Comparison of ENCODE assay signal across 9 mouse cellular contexts in the genomic region with DNA sequence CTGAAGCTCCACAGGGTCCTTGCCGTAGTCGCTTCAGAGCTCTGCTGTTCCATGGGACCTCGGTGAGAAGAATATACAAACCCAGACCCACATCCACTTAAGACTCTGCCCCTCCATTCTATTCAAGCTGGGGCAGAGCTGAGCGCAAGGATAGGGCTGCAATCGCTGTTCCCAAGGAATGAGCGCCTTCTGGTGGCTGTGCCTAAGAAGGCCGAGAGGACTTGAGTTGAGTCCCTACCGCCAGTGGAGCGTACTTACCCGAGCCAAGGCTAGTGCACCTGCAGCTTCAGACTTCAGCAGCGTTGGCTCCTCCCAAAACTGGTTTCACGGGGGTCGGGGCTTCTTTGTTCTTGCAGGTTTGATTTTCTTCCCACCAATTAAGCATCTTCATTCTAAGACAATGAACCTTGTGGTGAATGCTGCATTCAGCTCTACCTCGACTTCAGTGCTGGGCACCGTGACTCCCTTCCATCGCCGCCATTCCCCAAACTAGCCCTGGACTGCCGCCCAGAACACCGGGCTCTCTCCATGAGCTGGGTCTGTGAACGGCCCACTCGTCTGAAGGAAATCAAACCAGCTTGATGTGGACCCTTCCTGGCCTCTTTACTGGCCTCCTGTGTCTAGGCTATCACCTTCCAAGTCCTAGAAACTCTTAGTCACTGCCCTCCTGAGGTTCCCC. TPM values are rescaled to one million over a fixed set of nuclear protein-coding genes. Genes with fewer than 3 reads are reported as not detected.
A peak's percentile ranks its signal among the peaks of the same experiment; 100 is the strongest.
DNase-seq lines count a peak whose midpoint lies in the region; ATAC-seq and TF ChIP-seq lines count a peak whose summit lies in the region.
"Had no signal": no experiment of that assay in that cellular context is flagged by ENCODE, and none has a peak within 500 bp of the region (broad histone marks: within the 10 kb centered on the region; RNA-seq: fewer than 3 reads in every experiment).

No protein-coding gene starts in this region.

- no peak overlapping the region for H3K9ac ChIP-seq in hindbrain, embryonic 14.5 days
- no peak overlapping the region for H3K9ac ChIP-seq in neural tube, embryonic 14.5 days (replicated peaks; ENCODE audit: low read depth, low read length)
- H3K9ac ChIP-seq in intestine, embryonic 15.5 days, result no peak overlapping the region

- intact Hi-C loops in heart, postnatal 10 days (cut with DNase I), result no loop called here
- intact Hi-C loops in left cerebral cortex, postnatal 25 days (cut with DNase I), result loop anchor here (1.0 to 10.0 kb wide), 4 partner anchors 25 to 212 kb away; partner anchors contain the start of gene Zfp715

- peak; percentile 10 to 41 for DNase-seq in heart, postnatal 10 days
- DNase-seq in heart, adult 8-10 months (ENCODE audit: low spot score), result no peak
- DNase-seq in Patski (ENCODE audit: low read depth, low spot score), result no peak
- DNase-seq in hindbrain, embryonic 14.5 days (ENCODE audit: low spot score), result peak; percentile 69
- DNase-seq in left cerebral cortex, postnatal 25 days (ENCODE audit: low spot score in 2 of 2), result peak; percentile 65 to 85

- no peaks in the 10 kb centered on the region for H3K36me3 ChIP-seq in hindbrain, embryonic 14.5 days (replicated peaks; ENCODE audit: control insufficient read depth, insufficient read depth)
- no peaks in the 10 kb centered on the region for H3K36me3 ChIP-seq in neural tube, embryonic 14.5 days (ENCODE audit: control insufficient read depth, insufficient read depth, low read length)
- no peaks in the 10 kb centered on the region for H3K36me3 ChIP-seq in intestine, embryonic 15.5 days

- POLR2A ChIA-PET in Patski (lab: Charles Lee), result no interaction called here

- H3K27me3 ChIP-seq in Patski, result peaks cover 15% of the 10 kb centered on the region
- H3K27me3 ChIP-seq in hindbrain, embryonic 14.5 days (ENCODE audit: control insufficient read depth, insufficient read depth, low read length), result peaks cover 8% of the 10 kb centered on the region; the same call in 1 of the 2 replicates
- no peaks in the 10 kb centered on the region for H3K27me3 ChIP-seq in neural tube, embryonic 14.5 days (ENCODE audit: control insufficient read depth, insufficient read depth, low read length)
- H3K27me3 ChIP-seq in intestine, embryonic 15.5 days (replicated peaks), result peaks cover 12% of the 10 kb centered on the region

- no peak for TF ChIP-seq POLR2A in cortical plate, adult 2 months (IDR thresholded peaks at IDR 0.05; ENCODE audit: extremely low read depth, insufficient read depth, low read length)

- peak; percentile 76 for TF ChIP-seq CTCF in Patski (IDR thresholded peaks at IDR 0.05)
- TF ChIP-seq CTCF in cortical plate, adult 2 months (IDR thresholded peaks at IDR 0.05; ENCODE audit: extremely low read depth, insufficient read depth, low read length), result peak; percentile 81

- CTCF ChIA-PET in Patski (lab: Charles Lee), result interaction anchor here (1.8 to 2.4 kb wide), 2 partner anchors 25 to 73 kb away, joined by 5 to 12 read pairs; no protein-coding TSS in a partner anchor

- H3K9me3 ChIP-seq in hindbrain, embryonic 14.5 days (ENCODE audit: control insufficient read depth, low read length), result no peaks in the 10 kb centered on the region
- H3K9me3 ChIP-seq in neural tube, embryonic 14.5 days (ENCODE audit: control insufficient read depth, low read length), result no peaks in the 10 kb centered on the region
- no peaks in the 10 kb centered on the region for H3K9me3 ChIP-seq in intestine, embryonic 15.5 days

- H3K4me3 ChIP-seq in cortical plate, adult 2 months (ENCODE audit: insufficient read depth, low read length), result no peak overlapping the region
- no peak overlapping the region for H3K4me3 ChIP-seq in hindbrain, embryonic 14.5 days (replicated peaks; ENCODE audit: low read length)
- no peak overlapping the region for H3K4me3 ChIP-seq in neural tube, embryonic 14.5 days (ENCODE audit: low read depth, low read length)
- H3K4me3 ChIP-seq in intestine, embryonic 15.5 days (replicated peaks), result no peak overlapping the region

- H3K4me1 ChIP-seq in cortical plate, adult 2 months (ENCODE audit: control insufficient read depth, insufficient read depth, low read length), result no peaks in the 10 kb centered on the region
- H3K4me1 ChIP-seq in hindbrain, embryonic 14.5 days (replicated peaks; ENCODE audit: control insufficient read depth, insufficient read depth, low read length), result no peaks in the 10 kb centered on the region
- no peaks in the 10 kb centered on the region for H3K4me1 ChIP-seq in neural tube, embryonic 14.5 days (ENCODE audit: control insufficient read depth, insufficient read depth, low read length)
- H3K4me1 ChIP-seq in intestine, embryonic 15.5 days (replicated peaks), result no peaks in the 10 kb centered on the region

- in situ Hi-C loops in Patski (cut with MboI; ENCODE audit: low pct_unique_long_range_greater_than_20kb), result no loop called here

- peak overlapping the region; percentile 30; the same call in 1 of the 2 replicates for H3K4me2 ChIP-seq in hindbrain, embryonic 14.5 days (replicated peaks)
- no peak overlapping the region; the same call in 1 of the 2 replicates for H3K4me2 ChIP-seq in neural tube, embryonic 14.5 days (ENCODE audit: low read depth, low read length)
- no peak overlapping the region for H3K4me2 ChIP-seq in intestine, embryonic 15.5 days (replicated peaks)

- no peak overlapping the region for H3K27ac ChIP-seq in cortical plate, adult 2 months (ENCODE audit: insufficient read depth, low read length)
- no peak overlapping the region for H3K27ac ChIP-seq in hindbrain, embryonic 14.5 days
- no peak overlapping the region for H3K27ac ChIP-seq in neural tube, embryonic 14.5 days (ENCODE audit: low read depth, low read length)
- H3K27ac ChIP-seq in intestine, embryonic 15.5 days, result no peak overlapping the region

- whole genome bisulfite sequencing in hindbrain, embryonic 14.5 days, result 13% methylated on average over 21 of the region's 21 CpGs
- 11% methylated on average over 21 of the region's 21 CpGs for WGBS in neural tube, embryonic 14.5 days
- WGBS in intestine, embryonic 15.5 days, result 17% methylated on average over 21 of the region's 21 CpGs

- peak; percentile 55 for ATAC-seq in Patski
- ATAC-seq in hindbrain, embryonic 14.5 days (ENCODE audit: low FRiP score), result peak; percentile 61; the same call in 1 of the 2 replicates
- peak; percentile 75; the same call in 1 of the 2 replicates for ATAC-seq in neural tube, embryonic 14.5 days (ENCODE audit: low read depth)
- no peak for ATAC-seq in intestine, embryonic 15.5 days

RNA-seq across cellular contexts. Expression of gene Iglon5, which starts 5.6 kb away (rescaled TPM):
- under 1 TPM; 0.37 to 0.89 TPM for total RNA-seq in heart, postnatal 10 days (2021)
- under 1 TPM; 0.09 to 0.38 (median 0.24) TPM for total RNA-seq in heart, adult 8-10 months (2022)
- 5.7 TPM for polyA plus RNA-seq in Patski (2021)
- 42.2 and 46.0 TPM in 2 replicates for polyA plus RNA-seq in cortical plate, adult 2 months (2012; rRNA removed)
- polyA plus RNA-seq in hindbrain, embryonic 14.5 days (2014; fragmentation: Nextera tagmentation; extraction: Ambion mirVana), result 10.0 and 11.1 TPM in 2 replicates
- 10 to 100 TPM; 28.4 to 28.9 TPM for total RNA-seq in left cerebral cortex, postnatal 25 days (2021)
- polyA plus RNA-seq in neural tube, embryonic 14.5 days (2014; fragmentation: Nextera tagmentation; extraction: Ambion mirVana), result 9.8 and 14.6 TPM in 2 replicates
- polyA plus RNA-seq in intestine, embryonic 15.5 days (2015; fragmentation: Nextera tagmentation; extraction: Ambion mirVana), result 0.38 and 0.56 TPM in 2 replicates

RNA-seq across cellular contexts. Expression of gene 4931406B18Rik, which starts 10.3 kb away (rescaled TPM):
- not detected for total RNA-seq in heart, postnatal 10 days (2021)
- total RNA-seq in heart, adult 8-10 months (2022), result not detected
- not detected for polyA plus RNA-seq in Patski (2021)
- polyA plus RNA-seq in cortical plate, adult 2 months (2012; rRNA removed), result not detected in 2 replicates
- 0.31 TPM in 1 of 2 replicates, not detected in the other for polyA plus RNA-seq in hindbrain, embryonic 14.5 days (2014; fragmentation: Nextera tagmentation; extraction: Ambion mirVana)
- not detected for total RNA-seq in left cerebral cortex, postnatal 25 days (2021)
- polyA plus RNA-seq in neural tube, embryonic 14.5 days (2014; fragmentation: Nextera tagmentation; extraction: Ambion mirVana), result 0.05 TPM in 1 of 2 replicates, not detected in the other
- not detected in 2 replicates for polyA plus RNA-seq in intestine, embryonic 15.5 days (2015; fragmentation: Nextera tagmentation; extraction: Ambion mirVana)
- polyA plus RNA-seq: intestine, embryonic 14.5 days had no signal

RNA-seq across cellular contexts. Expression of gene Vsig10l, which starts 32.5 kb away (rescaled TPM):
- total RNA-seq in heart, postnatal 10 days (2021), result 1 to 10 TPM; 4.4 to 5.0 TPM
- total RNA-seq in heart, adult 8-10 months (2022), result 1 to 10 TPM in 2 of 4 experiments, under 1 TPM in 2; 0.71 to 4.4 (median 1.6) TPM
- 4.0 TPM for polyA plus RNA-seq in Patski (2021)
- 1.7 and 3.2 TPM in 2 replicates for polyA plus RNA-seq in cortical plate, adult 2 months (2012; rRNA removed)
- polyA plus RNA-seq in hindbrain, embryonic 14.5 days (2014; fragmentation: Nextera tagmentation; extraction: Ambion mirVana), result 15.6 and 17.8 TPM in 2 replicates
- total RNA-seq in left cerebral cortex, postnatal 25 days (2021), result 1 to 10 TPM; 2.0 to 2.8 TPM
- 13.6 and 15.4 TPM in 2 replicates for polyA plus RNA-seq in neural tube, embryonic 14.5 days (2014; fragmentation: Nextera tagmentation; extraction: Ambion mirVana)
- 2.4 and 4.1 TPM in 2 replicates for polyA plus RNA-seq in intestine, embryonic 15.5 days (2015; fragmentation: Nextera tagmentation; extraction: Ambion mirVana)

RNA-seq across cellular contexts. Expression of gene Cd33, which starts 48.7 kb away (rescaled TPM):
- total RNA-seq in heart, postnatal 10 days (2021), result 1 to 10 TPM; 2.2 to 2.3 TPM
- 1 to 10 TPM; 1.6 to 3.1 (median 2.7) TPM for total RNA-seq in heart, adult 8-10 months (2022)
- 0.06 TPM for polyA plus RNA-seq in Patski (2021)
- polyA plus RNA-seq in cortical plate, adult 2 months (2012; rRNA removed), result 9.3 and 11.2 TPM in 2 replicates
- 1.1 TPM in 2 replicates for polyA plus RNA-seq in hindbrain, embryonic 14.5 days (2014; fragmentation: Nextera tagmentation; extraction: Ambion mirVana)
- 1 to 10 TPM; 4.4 to 5.1 TPM for total RNA-seq in left cerebral cortex, postnatal 25 days (2021)
- polyA plus RNA-seq in neural tube, embryonic 14.5 days (2014; fragmentation: Nextera tagmentation; extraction: Ambion mirVana), result 0.87 and 1.3 TPM in 2 replicates
- 1.8 and 1.9 TPM in 2 replicates for polyA plus RNA-seq in intestine, embryonic 15.5 days (2015; fragmentation: Nextera tagmentation; extraction: Ambion mirVana)

RNA-seq across cellular contexts. Expression of gene Gm45233, which starts 51.6 kb away (rescaled TPM):
- total RNA-seq in heart, postnatal 10 days (2021), result 1 to 10 TPM; 1.7 to 2.1 TPM
- total RNA-seq in heart, adult 8-10 months (2022), result 1 to 10 TPM in 2 of 4 experiments, under 1 TPM in 2; 0.44 to 1.3 (median 0.94) TPM
- 0.50 TPM for polyA plus RNA-seq in Patski (2021)
- 0.78 and 2.1 TPM in 2 replicates for polyA plus RNA-seq in cortical plate, adult 2 months (2012; rRNA removed)
- polyA plus RNA-seq in hindbrain, embryonic 14.5 days (2014; fragmentation: Nextera tagmentation; extraction: Ambion mirVana), result 0.62 TPM in 1 of 2 replicates, not detected in the other
- under 1 TPM in 1 of 2 experiments, not detected in 1; 0.53 TPM for total RNA-seq in left cerebral cortex, postnatal 25 days (2021)
- polyA plus RNA-seq in neural tube, embryonic 14.5 days (2014; fragmentation: Nextera tagmentation; extraction: Ambion mirVana), result 0.27 and 0.41 TPM in 2 replicates
- polyA plus RNA-seq in intestine, embryonic 15.5 days (2015; fragmentation: Nextera tagmentation; extraction: Ambion mirVana), result 0.40 and 0.52 TPM in 2 replicates

Comparison
In these comparisons a context has a peak if more than half of its experiments do, and no peak if none do; other contexts are left out.
1. DNase-seq: peak in heart, postnatal 10 days (2 of 2), hindbrain, embryonic 14.5 days (single experiment) and left cerebral cortex, postnatal 25 days (2 of 2); none in heart, adult 8-10 months (single experiment) and Patski (single experiment).